Mouse (Mus musculus): ENCODE measurements at regions not wholly inside any gene's neighbourhood (a gene's known extent, or its start where the extent isn't known, plus 50 kb on each side); places are given as distances from the start of the nearest gene placed in this dataset.
A peak's percentile ranks its signal among the peaks of the same experiment; 100 is the strongest.
"Not testable (repeated sequence)": the region's sequence is repeated elsewhere in the genome, so short reads cannot be mapped to it uniquely, and the experiment has no call there.

DNA sequence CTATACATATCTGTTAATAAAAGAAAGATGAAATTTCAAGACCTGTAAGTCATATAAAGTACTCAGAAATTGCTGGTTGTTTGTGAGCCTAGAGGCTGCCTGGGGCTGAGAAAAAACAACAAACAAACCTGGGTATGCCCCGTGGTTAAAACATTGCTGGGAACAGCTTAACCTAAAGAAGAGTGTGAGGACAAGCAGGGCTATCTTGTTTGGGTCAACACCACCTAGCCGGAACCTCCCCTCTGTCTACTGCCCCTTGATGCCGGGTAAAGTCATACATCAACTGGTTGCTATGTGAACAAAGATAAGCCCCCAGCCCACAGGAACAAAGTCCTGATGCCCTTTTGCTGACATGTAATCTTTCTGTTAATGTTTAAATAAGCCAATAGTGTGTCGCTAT is 74.0 kb upstream of the Zfp709 start:
- not testable (repeated sequence) for ATAC-seq; H3K27me3 ChIP-seq (replicated peaks; ENCODE audit: control insufficient read depth, insufficient read depth, low read length); H3K4me3 ChIP-seq (replicated peaks; ENCODE audit: low read length); H3K9me3 ChIP-seq (ENCODE audit: control insufficient read depth, low read length); H3K36me3 ChIP-seq (ENCODE audit: control insufficient read depth, insufficient read depth); H3K4me2 ChIP-seq (ENCODE audit: low read length); H3K27ac ChIP-seq (ENCODE audit: low read length); H3K4me1 ChIP-seq (replicated peaks; ENCODE audit: control insufficient read depth, insufficient read depth, low read length); H3K9ac ChIP-seq (replicated peaks; ENCODE audit: low read depth, low read length)
- 78% methylated on average over 3 of the region's 4 CpGs for WGBS

DNA sequence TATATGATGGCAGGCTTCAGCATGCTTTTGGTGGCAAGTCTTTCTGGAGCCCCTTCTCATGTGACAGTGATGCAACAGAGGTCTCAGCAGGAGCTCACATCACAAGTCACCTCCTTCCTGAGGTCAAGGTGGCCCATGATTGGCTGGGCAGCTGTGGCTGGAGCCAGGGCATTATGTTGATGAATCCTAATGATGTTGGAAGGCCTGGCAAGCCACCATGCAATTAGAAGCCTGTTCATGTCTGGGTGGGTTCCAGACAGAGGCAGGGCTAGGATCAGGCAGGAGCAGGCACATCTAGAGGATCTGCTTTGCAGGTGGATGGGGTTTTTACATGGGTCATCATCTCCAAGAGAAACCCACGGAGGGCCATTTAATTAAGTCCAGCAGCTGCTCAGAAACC is 77.2 kb upstream of the Zfp709 start:
- WGBS: 82% methylated on average over 1 of the region's 1 CpGs

DNA sequence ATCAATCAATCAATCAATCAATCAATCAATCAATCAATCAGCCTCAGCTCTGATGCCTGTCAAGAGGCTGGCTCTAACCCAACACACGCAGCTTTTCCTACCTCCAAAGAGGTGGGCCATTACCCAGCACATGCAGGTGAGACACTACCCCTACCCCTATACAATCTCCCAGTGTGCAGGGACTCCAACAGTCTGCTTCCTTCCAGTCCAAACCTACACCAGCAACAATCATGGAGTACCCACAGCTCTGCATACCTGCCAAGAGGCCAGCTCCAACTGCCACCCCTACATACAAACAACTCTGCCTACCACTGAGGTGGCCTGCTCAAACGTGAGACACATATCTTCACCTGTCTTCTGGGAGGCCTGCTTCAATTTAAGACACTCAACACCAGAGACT is 76.7 kb upstream of the Fcho1 start:
- H3K9ac ChIP-seq (replicated peaks; ENCODE audit: low read depth, low read length); H3K27me3 ChIP-seq (replicated peaks; ENCODE audit: control insufficient read depth, insufficient read depth, low read length); H3K9me3 ChIP-seq (ENCODE audit: control insufficient read depth, low read length); ATAC-seq; H3K4me3 ChIP-seq (replicated peaks; ENCODE audit: low read length); H3K4me2 ChIP-seq (ENCODE audit: low read length); H3K27ac ChIP-seq (ENCODE audit: low read length); H3K36me3 ChIP-seq (ENCODE audit: control insufficient read depth, insufficient read depth); H3K4me1 ChIP-seq (replicated peaks; ENCODE audit: control insufficient read depth, insufficient read depth, low read length): not testable (repeated sequence)
- WGBS: 75% methylated on average over 2 of the region's 2 CpGs

More for the DNA sequence above, 77.2 kb upstream of the Zfp709 start:
- not testable (repeated sequence) for H3K36me3 ChIP-seq (ENCODE audit: control insufficient read depth, insufficient read depth); H3K9ac ChIP-seq (replicated peaks; ENCODE audit: low read depth, low read length); H3K4me2 ChIP-seq (ENCODE audit: low read length); H3K27me3 ChIP-seq (replicated peaks; ENCODE audit: control insufficient read depth, insufficient read depth, low read length); H3K4me1 ChIP-seq (replicated peaks; ENCODE audit: control insufficient read depth, insufficient read depth, low read length); H3K4me3 ChIP-seq (replicated peaks; ENCODE audit: low read length); H3K9me3 ChIP-seq (ENCODE audit: control insufficient read depth, low read length); H3K27ac ChIP-seq (ENCODE audit: low read length); ATAC-seq

DNA sequence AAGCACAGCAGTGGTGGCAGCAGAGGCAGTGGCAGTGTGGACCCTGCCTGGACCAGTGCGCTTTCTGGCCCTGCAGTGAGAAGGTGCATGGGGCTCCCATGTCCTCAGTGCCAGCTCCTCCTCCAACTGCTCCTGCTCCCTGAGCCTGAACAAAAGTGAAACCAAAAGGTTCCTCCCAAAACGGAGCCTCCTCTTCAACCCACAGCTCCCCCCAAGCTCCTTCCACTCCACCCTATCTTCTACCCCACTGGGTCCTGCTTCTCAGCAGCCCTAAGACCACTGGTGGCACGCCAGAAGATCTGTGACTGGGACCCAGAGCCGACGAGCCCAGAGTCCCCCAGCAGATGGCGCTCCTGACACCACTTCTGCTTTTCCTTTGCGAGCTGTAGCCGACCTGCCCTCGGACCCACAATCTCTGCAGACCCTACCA is 63.5 kb upstream of the Fcho1 start:
- H3K4me3 ChIP-seq (replicated peaks; ENCODE audit: low read length); H3K36me3 ChIP-seq (ENCODE audit: control insufficient read depth, insufficient read depth); H3K9me3 ChIP-seq (ENCODE audit: control insufficient read depth, low read length); H3K4me2 ChIP-seq (ENCODE audit: low read length); H3K27me3 ChIP-seq (replicated peaks; ENCODE audit: control insufficient read depth, insufficient read depth, low read length); H3K27ac ChIP-seq (ENCODE audit: low read length); H3K9ac ChIP-seq (replicated peaks; ENCODE audit: low read depth, low read length); H3K4me1 ChIP-seq (replicated peaks; ENCODE audit: control insufficient read depth, insufficient read depth, low read length): not testable (repeated sequence)
- 12% methylated on average over 2 of the region's 9 CpGs for WGBS
- ATAC-seq: 0 out of 2 replicates have a peak, but pooled peaks have one; percentile 38

DNA sequence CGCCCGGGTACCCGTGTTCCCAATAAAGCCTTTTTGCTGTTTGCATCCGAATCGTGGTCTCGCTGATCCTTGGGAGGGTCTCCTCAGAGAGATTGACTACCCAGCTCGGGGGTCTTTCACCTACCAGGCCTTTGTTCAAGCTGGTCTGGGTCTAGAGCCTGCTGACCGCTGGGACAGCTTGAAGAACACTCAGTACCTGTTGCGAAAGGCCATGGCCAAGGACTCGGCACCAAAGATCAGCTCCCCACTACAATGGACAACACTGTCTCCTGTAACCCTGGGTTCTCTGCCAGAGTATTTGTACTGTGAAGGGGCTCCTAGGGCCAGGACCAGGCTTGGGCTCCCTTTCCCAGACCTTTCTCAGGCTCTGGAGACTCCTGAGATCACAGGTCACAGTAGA is 55.1 kb upstream of the Fcho1 start:
- H3K9ac ChIP-seq (replicated peaks; ENCODE audit: low read depth, low read length); H3K36me3 ChIP-seq (ENCODE audit: control insufficient read depth, insufficient read depth); ATAC-seq; H3K27ac ChIP-seq (ENCODE audit: low read length); H3K4me2 ChIP-seq (ENCODE audit: low read length); H3K4me3 ChIP-seq (replicated peaks; ENCODE audit: low read length); H3K4me1 ChIP-seq (replicated peaks; ENCODE audit: control insufficient read depth, insufficient read depth, low read length); H3K9me3 ChIP-seq (ENCODE audit: control insufficient read depth, low read length); H3K27me3 ChIP-seq (replicated peaks; ENCODE audit: control insufficient read depth, insufficient read depth, low read length): not testable (repeated sequence)
- WGBS: 90% methylated on average over 8 of the region's 10 CpGs

DNA sequence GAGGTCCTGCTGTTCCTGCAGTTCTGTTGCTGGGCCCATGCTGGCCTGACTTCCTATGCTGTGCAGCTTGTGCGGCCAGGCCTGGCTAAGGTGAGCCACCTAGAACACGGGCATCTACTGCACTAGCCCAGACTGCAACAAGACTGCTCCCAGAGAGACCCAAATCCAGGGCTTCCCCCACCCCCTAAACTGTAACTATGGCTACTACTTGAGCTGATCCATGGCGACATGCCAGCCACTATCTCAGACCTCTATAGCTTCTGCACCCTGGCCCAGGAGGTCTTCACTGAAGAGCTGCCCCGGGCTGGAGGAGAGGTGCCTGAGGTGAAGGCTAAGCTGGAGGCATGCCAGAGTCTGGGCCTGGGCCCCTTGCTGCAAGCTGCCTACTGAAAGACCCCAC is 54.3 kb upstream of the Fcho1 start:
- H3K36me3 ChIP-seq (ENCODE audit: control insufficient read depth, insufficient read depth); H3K9me3 ChIP-seq (ENCODE audit: control insufficient read depth, low read length); ATAC-seq; H3K9ac ChIP-seq (replicated peaks; ENCODE audit: low read depth, low read length); H3K4me3 ChIP-seq (replicated peaks; ENCODE audit: low read length); H3K4me1 ChIP-seq (replicated peaks; ENCODE audit: control insufficient read depth, insufficient read depth, low read length); H3K27ac ChIP-seq (ENCODE audit: low read length); H3K4me2 ChIP-seq (ENCODE audit: low read length); H3K27me3 ChIP-seq (replicated peaks; ENCODE audit: control insufficient read depth, insufficient read depth, low read length): not testable (repeated sequence)
- 81% methylated on average over 2 of the region's 4 CpGs for WGBS

DNA sequence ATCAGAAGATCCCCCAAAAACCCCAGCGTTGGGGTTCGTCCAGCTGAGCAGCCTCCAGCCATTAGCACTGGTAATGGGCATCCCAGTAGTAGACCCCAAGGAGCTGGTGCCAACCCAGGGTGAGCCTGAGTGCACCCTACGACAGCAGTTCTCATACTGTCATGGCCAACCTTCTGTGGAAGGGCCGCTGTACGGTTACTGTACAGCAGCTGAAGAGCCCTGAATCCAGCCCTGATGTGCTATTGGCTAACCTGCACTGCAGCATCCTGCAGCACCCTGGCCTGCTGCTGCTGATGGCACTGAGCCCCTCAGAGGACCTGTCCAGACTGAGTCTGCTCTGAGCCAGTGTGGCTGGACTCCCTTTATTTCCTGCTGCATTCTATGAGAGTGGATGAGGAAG is 53.9 kb upstream of the Fcho1 start:
- not testable (repeated sequence) for H3K4me2 ChIP-seq (ENCODE audit: low read length); H3K27me3 ChIP-seq (replicated peaks; ENCODE audit: control insufficient read depth, insufficient read depth, low read length); ATAC-seq; H3K9ac ChIP-seq (replicated peaks; ENCODE audit: low read depth, low read length); H3K4me3 ChIP-seq (replicated peaks; ENCODE audit: low read length); H3K9me3 ChIP-seq (ENCODE audit: control insufficient read depth, low read length); H3K4me1 ChIP-seq (replicated peaks; ENCODE audit: control insufficient read depth, insufficient read depth, low read length); H3K27ac ChIP-seq (ENCODE audit: low read length); H3K36me3 ChIP-seq (ENCODE audit: control insufficient read depth, insufficient read depth)
- 92% methylated on average over 5 of the region's 5 CpGs for WGBS

DNA sequence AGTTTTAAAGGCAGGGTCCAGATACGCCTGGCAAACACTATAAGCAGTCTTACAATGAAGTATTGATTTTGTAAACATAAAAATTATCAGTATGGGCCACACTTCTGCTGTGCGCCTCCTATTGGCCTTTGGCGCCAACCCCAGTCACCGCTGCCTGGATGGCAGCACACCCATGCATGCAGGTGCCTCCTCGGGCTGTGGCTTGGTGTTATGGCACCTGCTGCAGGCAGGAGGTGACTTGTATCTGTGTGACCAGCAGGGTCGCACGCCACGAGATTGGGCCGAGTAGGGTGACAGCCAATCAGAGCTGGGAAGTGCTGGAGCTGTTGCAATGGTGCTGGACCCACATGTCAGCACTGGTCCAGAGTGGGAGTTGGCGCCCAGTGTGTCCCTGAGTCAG is 53.4 kb upstream of the Fcho1 start:
- no peak overlapping the region for H3K9ac ChIP-seq (replicated peaks; ENCODE audit: low read depth, low read length)
- no peaks in the 10 kb centered on the region for H3K36me3 ChIP-seq (ENCODE audit: control insufficient read depth, insufficient read depth)
- H3K27me3 ChIP-seq (replicated peaks; ENCODE audit: control insufficient read depth, insufficient read depth, low read length): no peaks in the 10 kb centered on the region
- no peaks in the 10 kb centered on the region for H3K9me3 ChIP-seq (ENCODE audit: control insufficient read depth, low read length)
- ATAC-seq: no peak
- 87% methylated on average over 9 of the region's 10 CpGs for WGBS
- no peak overlapping the region for H3K4me3 ChIP-seq (replicated peaks; ENCODE audit: low read length)
- H3K27ac ChIP-seq (ENCODE audit: low read length): no peak overlapping the region
- no peak overlapping the region for H3K4me2 ChIP-seq (ENCODE audit: low read length)
- H3K4me1 ChIP-seq (replicated peaks; ENCODE audit: control insufficient read depth, insufficient read depth, low read length): no peaks in the 10 kb centered on the region

All from forebrain, embryonic 16.5 days (tissue).